Mouse (Mus musculus): Measurements from ENCODE around the gene Fbxo42. TPM values are rescaled to one million over a fixed set of nuclear protein-coding genes. Genes with fewer than 3 reads are reported as not detected.

Fbxo42 gene
- total RNA-seq, 2 experiments from 2014 or later = 9.1 to 10.8 TPM

DNA sequence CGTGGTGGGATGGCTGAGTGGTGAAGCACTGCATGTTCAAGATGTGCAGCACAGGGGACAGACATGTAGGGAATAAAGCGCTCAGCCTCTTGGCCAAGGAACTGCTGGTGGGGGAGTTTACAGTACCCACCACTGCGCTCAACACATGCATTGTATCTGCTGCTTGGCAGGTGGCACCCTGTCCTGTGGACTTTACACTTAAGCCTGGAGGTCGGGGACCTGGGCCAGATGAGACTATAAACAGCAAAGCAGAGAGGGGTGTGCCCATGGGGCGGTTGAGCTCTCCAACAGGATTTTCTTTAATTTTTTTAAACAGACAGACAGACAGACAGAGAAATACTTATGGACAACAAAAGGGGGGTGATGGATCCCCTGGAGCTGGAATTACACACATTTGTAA is 59.4 kb downstream of the Fbxo42 start:
- intact Hi-C loops (cut with DNase I; ENCODE audit: low total_unique reads) = loop anchor here (10.0 kb wide), 1 partner anchor 158 kb away; the partner anchor contains the start of gene Fam131c
- DNase-seq = peak; percentile 0

DNA sequence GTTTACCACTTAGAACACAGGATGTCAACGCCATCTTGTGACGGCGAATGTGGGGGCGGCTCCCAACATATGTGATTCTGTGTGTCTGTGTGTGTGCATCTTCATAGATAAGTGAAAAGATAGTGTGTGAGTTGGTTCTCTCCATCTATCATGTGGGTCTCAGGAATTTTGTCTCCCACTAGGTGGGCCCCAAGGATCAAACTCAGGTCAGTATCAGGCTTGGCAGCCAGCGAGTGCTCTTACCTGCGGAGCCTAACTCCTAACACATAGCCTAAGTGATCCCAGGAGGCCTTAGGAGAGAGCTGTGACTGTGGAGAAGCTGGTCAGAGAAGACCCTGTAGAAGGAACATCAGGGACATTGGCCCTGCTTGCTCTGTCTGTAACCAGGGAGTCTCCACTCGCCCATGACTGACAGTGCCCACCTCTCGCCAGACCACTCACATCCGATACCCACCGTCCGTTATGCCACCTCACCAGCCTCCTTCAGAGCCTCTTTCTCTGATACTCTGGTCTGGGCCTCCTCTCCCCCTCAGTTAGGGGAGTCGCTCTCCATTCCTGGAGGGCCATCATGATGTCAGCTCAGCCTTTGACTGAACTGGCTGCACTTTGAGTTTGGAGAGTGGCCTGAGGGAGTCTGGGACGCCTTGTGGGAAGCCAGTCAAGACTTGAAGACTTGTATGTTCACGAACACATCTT is 63.0 kb downstream of the Fbxo42 start:
- intact Hi-C loops (cut with DNase I; ENCODE audit: low total_unique reads) = loop anchor here (10.0 kb wide), 1 partner anchor 66 kb away; the partner anchor contains the start of gene Fbxo42
- no peak for DNase-seq

DNA sequence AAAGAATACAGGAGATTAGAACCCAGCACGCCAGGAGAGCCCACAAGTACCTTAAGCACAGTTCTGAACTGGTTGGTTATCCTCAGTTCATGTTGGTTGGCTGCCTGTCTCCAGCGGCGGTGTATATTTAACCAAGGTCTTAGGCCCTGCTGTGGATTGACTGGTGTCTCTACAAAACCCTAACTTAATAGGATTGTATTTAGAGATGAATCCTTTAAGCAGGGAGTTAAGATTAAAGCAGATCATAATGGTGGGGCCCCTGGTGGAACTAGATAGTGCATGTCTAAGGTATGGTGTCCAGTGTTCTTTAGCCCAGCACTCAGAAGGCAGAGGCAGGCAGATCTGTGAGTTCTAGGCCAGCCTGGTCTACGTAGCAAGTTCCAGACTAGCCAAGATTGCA is 63.9 kb downstream of the Fbxo42 start:
- peak; percentile 0 for DNase-seq
- intact Hi-C loops (cut with DNase I; ENCODE audit: low total_unique reads) = loop anchor here (10.0 kb wide), 1 partner anchor 67 kb away; the partner anchor contains the start of gene Fbxo42

DNA sequence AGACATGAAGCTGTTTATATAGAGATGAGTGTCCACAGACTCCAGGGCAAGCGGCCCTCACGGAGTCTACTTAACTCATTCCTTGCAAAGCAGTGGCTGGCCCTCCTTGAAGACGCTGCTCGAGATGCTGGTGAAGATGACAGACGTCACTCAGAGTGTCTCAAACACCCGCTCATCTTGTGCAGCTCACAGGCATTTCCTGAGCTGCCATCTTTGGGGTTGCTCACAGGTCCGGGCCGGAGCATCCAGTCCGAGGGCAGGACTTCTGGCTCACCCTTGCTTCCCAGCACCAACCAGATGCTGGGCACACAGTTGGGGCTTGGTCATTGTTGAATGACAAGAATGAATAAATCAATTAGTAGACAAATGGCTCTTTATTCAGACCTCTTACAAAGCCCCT is 65.2 kb downstream of the Fbxo42 start:
- intact Hi-C loops (cut with DNase I; ENCODE audit: low total_unique reads) = loop anchor here (10.0 kb wide), 1 partner anchor 68 kb away; the partner anchor contains the start of gene Fbxo42
- DNase-seq = peak; percentile 1

DNA sequence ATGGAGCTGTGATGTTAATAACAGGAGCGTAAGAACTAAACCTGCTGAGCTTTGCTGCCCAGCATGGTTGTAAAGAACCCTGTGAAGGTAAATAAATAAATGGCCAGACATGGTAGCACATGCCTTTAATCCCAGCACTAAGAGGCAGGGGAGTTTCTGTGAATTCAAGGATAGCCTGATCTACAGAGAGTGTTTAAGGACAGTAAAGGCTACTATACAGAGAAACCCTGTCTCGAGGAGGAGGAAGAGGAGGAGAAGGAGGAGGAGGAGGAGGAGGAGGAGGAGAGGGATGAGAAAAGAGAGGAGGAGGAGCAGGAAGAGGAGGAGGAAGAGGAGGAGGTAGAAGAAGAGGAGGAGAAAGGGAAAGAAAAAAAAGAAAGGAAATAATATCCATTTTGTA is 65.6 kb downstream of the Fbxo42 start:
- DNase-seq = peak; percentile 0
- intact Hi-C loops (cut with DNase I; ENCODE audit: low total_unique reads) = loop anchor here (10.0 kb wide), 1 partner anchor 69 kb away; the partner anchor contains the start of gene Fbxo42

DNA sequence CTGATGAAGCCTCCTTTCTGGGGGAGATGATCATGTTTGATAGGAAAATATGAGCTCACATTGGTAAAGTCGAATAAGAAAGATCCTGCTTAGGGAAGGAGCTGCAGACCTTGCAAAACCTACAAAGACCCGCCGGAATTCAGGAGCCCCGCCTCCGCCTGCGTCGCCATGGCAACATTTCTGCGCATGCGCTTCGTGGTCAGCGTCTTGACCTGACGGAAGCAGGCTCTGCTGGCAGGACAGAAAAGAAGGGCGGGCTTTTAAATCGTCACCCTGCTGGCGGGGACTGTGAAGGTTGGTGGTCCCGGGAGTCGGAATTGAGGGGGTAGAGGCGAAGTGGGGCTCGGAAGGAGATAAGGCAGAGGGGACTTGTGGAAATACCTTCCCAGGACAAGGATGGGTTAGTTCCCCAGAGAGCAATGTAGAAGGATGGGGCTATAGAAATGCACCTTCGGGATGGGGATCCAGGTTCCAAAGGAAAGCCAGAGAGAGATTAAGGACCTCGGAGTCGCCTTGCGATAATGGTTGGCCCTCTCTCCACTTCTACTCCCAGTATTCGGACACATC is 66.1 kb downstream of the Fbxo42 start, which contains the start of gene Rsg1:
Rsg1 (plus strand) TSS at position 187 of the 567 bp plus-strand sequence.
- intact Hi-C loops (cut with DNase I; ENCODE audit: low total_unique reads) = loop anchor here (10.0 kb wide), 1 partner anchor 69 kb away; the partner anchor contains the start of gene Fbxo42
- peak; percentile 93 for DNase-seq

DNA sequence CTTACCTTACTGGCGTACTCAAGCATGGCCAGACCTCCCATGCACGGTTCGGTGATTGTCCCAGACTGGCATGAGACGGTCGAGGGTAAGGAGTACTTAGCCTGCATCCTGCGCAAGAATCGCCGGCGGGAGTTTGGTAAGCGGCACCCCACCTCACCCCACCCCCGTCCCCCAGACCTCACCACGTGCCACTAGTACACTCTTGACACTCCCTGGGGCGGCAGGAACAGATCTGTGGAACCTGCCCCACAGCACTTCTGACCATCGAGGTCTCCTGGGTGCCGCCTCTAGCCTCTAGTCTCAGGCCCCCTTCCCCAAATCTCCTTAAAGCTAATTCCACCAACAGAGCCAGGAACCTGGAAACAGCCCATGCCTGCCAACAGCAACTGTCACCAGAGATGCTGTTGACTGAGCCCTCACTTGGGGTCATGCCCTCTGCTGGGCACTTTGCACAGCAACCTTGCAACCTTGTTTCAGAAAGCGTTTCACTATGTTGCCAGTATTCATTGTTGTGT is 66.7 kb downstream of the Fbxo42 start:
- DNase-seq = peak; percentile 35
- intact Hi-C loops (cut with DNase I; ENCODE audit: low total_unique reads) = loop anchor here (10.0 kb wide), 1 partner anchor 70 kb away; the partner anchor contains the start of gene Fbxo42

DNA sequence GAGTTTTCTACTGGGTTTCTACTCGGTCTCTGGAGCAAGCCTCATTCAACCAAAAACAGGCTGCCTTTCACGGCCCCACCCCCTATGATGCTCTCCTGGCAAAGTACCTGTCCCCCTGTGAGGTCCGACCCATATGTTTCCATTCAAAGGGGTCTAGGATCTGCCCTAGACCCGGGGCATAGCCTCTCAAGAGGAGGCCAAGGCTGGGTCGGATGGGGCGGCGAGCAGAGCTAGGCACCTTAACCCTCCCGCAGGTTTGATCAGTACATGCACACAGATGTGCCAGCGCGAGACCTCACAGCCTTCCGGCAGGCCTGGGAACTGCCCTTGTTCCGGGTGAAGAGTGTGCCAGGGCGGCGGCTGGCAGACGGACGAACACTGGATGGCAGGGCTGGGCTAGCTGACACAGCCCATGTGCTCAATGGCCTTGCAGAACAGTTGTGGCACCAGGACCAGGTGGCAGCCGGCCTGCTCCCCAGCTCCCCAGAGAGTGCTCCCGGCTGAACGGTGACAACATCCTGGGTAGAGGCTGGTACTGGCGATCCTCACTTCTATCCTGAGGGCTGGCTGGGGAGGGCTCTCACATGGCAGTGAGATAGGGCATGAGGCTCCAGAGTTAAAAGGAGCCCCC is 72.0 kb downstream of the Fbxo42 start:
- peak; percentile 30 for DNase-seq
- intact Hi-C loops (cut with DNase I; ENCODE audit: low total_unique reads) = loop anchor here (10.0 kb wide), 1 partner anchor 75 kb away; the partner anchor contains the start of gene Fbxo42

DNA sequence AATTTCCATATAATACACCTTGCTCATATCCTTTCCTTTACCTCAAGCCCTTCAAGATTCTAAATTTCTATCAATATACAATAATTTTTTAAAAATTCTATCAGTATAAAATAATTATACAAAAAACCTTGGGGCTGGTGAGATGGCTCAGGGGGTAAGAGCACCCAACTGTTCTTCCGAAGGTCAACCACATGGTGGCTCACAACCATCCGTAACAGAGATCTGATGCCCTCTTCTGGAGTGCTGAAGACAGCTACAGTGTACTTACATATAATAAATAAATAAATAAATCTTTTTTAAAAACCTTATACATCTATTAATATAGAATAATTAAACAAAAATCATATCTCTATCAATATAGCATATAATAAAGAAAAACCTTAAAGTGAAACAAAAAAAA is 74.1 kb downstream of the Fbxo42 start:
- intact Hi-C loops (cut with DNase I; ENCODE audit: low total_unique reads) = no loop called here

DNA sequence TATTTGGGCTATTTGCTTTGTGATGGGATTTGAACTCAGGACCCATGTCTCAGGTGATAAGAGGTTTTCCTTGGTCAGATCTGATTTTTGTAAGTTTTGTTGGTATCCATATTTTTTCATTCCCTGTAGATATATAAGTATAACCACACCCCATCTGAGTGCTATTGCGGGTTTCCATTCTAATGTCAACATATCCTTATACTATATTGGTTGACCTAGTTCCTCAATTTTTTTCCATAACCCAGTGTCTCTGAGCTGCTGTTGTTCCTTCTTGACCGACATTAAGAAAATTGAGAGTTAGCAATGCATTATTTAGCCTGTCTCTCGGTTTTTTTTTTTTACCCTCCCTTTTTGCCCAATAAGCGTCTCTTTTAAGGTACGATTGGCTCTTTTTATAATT is 75.0 kb downstream of the Fbxo42 start:
- intact Hi-C loops (cut with DNase I; ENCODE audit: low total_unique reads) = no loop called here
- no peak for DNase-seq

More for the DNA sequence above, 74.1 kb downstream of the Fbxo42 start:
- DNase-seq = no peak

DNA sequence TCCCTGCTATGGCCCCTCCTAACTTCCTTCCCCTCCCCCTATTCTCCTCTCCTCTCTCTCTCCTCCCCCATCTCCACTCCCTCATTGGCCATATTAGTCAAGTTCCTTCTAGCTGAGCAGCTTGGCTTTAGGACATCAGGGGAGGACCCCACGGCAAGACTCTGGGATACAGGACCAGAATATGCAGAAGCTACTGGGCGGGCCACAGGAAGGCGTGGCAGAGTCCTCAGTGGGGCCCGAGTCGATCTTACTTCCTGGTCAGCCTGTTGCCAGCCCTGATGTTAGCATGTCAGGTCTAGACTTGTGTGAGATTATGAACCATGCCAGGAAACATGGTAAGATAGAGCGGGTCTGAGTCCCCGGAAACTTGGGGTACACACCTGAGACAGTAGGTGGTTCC is 81.0 kb downstream of the Fbxo42 start:
- intact Hi-C loops (cut with DNase I; ENCODE audit: low total_unique reads) = no loop called here
- no peak for DNase-seq

DNA sequence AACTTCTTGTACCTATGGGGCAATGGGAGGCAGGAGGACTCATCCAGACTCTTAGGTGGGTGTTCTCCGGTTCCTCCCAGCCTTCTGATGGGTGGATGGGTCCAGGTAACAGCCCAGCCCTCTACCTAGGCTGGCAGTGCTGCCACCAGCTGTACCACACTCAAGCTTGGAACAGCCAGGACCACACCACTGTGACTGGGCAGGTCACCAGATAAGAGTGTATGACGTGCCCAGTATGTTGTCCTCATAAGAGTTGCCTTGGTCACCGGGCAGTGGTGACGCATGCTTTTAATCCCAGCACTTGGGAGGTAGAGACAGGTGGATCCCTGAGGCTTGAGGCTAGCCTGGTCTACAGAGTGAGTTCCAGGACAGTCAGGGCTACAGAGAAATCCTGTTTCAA is 85.5 kb downstream of the Fbxo42 start:
- intact Hi-C loops (cut with DNase I; ENCODE audit: low total_unique reads) = no loop called here
- DNase-seq = peak; percentile 2

DNA sequence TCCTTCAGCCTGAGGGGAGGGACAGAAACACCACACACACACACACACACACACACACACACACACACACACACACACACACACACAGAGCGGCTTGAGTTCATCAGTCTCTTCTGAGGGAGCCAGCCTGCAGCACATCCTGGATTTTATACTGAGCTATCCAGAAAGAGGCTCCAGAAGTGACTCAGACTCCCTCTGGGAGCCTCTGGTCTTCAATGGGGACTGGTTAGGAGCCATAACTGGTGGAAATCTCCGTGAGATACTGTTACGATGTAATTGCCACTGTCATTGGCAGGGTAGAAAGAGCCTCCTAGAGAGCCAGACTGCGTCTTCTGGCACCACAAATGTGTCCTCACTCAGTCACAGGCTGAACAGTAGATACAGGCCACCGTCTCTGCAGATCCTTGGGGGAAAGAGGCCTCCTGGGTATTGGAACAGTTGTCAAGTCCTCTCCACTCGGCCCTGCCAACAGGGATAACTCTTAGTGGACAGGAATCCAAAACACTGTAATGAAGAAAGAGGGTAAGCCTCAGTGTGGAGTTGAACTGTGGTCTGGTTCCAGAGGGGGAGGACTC is 87.9 kb downstream of the Fbxo42 start:
- intact Hi-C loops (cut with DNase I; ENCODE audit: low total_unique reads) = no loop called here
- peak; percentile 5 for DNase-seq

DNA sequence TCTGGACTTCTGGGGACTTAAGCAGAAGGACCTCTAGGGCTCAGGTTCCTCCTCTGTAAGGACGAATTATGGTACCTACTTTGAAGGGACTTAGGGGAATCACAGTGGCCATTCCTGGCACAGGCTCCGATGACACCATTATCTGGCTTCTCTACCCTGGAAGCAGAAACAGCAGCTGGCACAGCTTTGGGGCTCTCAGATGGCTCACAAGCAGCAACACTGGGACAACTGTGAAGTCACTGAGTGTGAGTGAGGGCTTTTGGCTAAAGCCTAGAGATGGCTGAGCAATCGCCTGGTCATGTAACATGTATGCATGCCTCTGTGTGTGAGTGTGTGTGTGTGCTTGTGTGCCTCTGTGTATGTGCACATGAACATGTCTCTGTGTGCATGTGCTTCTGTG is 89.1 kb downstream of the Fbxo42 start:
- intact Hi-C loops (cut with DNase I; ENCODE audit: low total_unique reads) = no loop called here
- peak; percentile 17 for DNase-seq

DNA sequence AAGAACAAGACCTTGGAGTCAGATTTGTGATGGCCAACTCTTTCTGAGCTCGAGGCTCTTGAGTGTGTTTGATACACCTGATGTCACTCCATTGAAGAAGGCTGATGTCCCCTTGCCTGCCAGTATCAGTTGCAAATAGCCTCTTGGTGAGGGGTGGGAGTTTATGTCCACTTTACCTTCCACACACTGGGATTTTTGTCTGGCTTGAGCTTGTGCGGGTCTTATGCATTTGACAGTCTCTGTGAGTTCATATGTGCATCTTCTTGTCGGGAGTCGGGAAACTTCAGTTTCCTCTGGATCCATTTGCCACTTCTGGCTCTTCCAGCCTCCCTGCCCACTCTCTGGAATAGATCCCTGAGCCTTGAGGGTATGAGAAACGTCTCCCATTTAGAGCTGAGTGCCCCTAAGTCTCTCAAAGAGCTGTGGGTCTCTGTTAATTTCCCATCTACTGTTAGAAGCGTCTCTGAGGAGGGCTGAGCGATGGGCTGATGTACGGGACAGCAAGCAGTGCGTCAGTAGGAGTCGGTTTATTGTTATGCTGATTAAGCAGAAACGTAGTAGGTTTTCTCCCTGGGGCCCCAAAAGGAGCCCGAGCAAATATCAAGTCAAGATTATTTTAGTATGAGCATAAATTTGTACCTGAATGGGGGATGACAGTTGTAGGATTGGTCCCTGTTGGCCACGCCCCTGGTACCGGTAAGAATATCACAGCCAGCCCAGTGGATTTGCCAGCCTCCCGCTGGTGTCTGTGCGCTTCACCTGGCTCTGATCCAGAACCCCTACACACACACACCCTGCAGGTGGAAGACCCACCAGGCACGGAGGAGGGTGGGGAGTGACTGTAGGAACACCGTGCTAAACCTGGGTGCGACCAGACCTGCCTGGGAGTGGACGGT is 91.0 kb downstream of the Fbxo42 start:
- intact Hi-C loops (cut with DNase I; ENCODE audit: low total_unique reads) = no loop called here
- DNase-seq = peak; percentile 1

DNA sequence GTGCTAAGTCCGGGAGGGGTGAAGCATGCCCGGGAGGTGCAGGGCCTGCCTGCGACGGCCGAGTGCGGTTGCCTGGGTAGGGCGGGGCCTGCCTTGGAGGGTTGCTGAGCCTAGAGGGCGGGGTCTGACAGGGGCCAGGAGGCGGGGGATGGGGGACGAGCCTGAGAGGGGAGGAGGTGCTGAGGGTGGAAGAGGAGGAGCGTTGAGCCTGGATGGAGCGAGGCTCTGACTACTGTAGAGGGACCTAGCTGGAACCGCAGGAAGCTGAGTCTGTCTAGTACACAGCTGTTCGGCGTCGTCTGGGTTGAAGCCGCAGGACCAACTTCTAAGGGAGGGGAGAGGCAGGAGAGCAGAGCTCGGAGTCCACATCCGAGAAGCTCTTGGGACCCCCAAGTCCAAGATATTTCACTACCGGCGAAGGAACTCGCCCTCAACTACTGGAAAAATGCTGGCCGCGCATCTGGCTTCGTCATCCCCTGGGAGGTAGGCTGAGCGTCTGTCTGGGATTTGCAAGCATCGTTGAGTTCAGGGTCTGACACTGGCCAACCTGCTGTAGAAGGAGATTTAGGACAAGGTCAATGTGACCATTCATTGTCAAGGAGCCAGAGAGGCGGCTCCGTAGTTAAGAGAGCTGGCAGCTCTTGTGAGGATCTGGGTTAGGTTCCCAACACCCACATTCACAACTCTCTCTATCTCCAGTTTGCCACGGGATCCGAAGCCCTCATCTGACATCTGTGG is 91.8 kb downstream of the Fbxo42 start, which contains the start of gene Arhgef19:
Arhgef19 (plus strand) TSS at position 112 of the 738 bp plus-strand sequence.
- intact Hi-C loops (cut with DNase I; ENCODE audit: low total_unique reads) = no loop called here

DNA sequence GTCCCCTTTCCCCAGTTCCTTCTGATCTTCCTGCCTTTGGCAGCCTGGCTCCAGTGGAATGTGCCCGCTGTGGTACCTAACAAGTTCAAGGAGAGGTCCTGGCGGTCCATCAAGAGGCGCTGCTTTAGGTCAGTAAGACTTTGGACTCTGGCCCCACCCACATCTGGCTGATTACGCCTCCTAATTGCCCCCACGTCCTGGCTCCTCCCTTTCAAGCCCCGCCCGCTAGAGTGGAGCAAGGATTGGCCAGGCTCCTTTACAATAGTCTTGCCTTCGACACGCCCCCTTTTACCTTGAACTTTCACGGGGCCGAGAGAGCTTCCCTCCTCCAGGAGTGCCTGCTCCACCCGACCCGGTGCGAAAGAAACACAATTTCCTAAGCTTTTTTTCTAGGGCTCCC is 92.9 kb downstream of the Fbxo42 start:
- intact Hi-C loops (cut with DNase I; ENCODE audit: low total_unique reads) = no loop called here
- DNase-seq = no peak

More for the DNA sequence above, 91.8 kb downstream of the Fbxo42 start, which contains the start of gene Arhgef19:
- peak; percentile 93 for DNase-seq

DNA sequence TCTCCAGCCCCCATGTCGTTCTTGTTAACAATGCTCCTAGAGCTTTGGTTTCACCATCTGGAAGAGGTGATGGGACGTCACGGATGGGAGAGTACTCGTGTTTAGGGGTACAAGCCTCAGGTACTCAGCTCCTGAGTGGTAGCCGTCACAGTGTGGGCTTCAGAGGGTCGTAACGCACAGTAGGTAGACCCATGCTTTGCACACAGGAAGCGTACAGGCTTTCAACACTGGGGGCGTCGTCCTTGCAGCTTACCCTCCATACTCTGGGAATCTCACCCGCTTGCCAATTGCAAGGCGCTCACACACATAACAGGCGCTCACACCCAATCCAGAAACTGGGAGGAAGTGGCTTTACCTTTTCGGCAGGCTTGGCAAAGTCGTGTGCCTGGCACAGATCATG is 94.1 kb downstream of the Fbxo42 start:
- DNase-seq = no peak
- intact Hi-C loops (cut with DNase I; ENCODE audit: low total_unique reads) = no loop called here
